Mouse (Mus musculus): ENCODE data around the gene Prtn3.

DNA sequence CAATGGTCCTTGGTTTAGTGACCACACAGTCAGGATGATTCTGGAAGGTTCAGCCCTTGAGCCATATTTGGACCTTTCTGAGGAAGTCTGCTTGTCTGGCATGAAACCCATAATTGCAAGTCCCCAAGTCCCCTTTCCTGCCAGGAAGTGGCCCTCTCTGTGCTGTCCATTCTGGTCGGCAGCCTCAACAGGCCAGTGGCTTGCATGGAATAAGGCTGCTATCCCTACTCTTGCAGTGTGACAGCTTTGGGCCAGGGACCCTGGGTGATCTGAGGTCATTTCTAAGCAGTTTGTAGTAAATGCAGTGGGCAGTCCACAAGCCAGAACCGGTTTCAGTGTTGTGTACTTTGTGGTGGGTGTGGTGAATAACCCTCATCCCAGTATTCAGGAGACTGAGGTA is 36.1 kb upstream of the Prtn3 start:
- TF ChIP-seq POLR2A (IDR thresholded peaks at IDR 0.05; ENCODE audit: borderline replicate concordance, insufficient read depth, low read length) (no peak), CTCF (IDR thresholded peaks at IDR 0.05; ENCODE audit: borderline replicate concordance, insufficient read depth, low read depth, low read length) (no peak)
